Mouse (Mus musculus) testis, postnatal 10 days (tissue): Measurements from ENCODE around the gene Tut7.
A peak's percentile ranks its signal among the peaks of the same experiment; 100 is the strongest.
"Not testable (repeated sequence)": the region's sequence is repeated elsewhere in the genome, so short reads cannot be mapped to it uniquely, and the experiment has no call there.

Experiments used
- DNase-seq: peaks from one replicate; pipeline ENCODE4 v3.0.0; 2021; ENCODE audit warnings: low spot score

Gene Tut7

GRCm38 (mm10) chr13:59822507-59823462 is at the start of gene Tut7:
TSS of gene Tut7 (minus strand) at chr13:59823147.
- DNase-seq, result peak; percentile 95

- DNase-seq, result no peak
Observed at GRCm38 (mm10) chr13:59872446-59872845, 49.5 kb upstream of the Tut7 start.

- no peak for DNase-seq
Observed at GRCm38 (mm10) chr13:59870004-59870403, 47.1 kb upstream of the Tut7 start.

- DNase-seq, result no peak
Observed at GRCm38 (mm10) chr13:59868011-59868649, 45.2 kb upstream of the Tut7 start.

GRCm38 (mm10) chr13:59867103-59867502 is 44.2 kb upstream of the Tut7 start:
- peak; percentile 54 for DNase-seq

- DNase-seq, result no peak
Observed at GRCm38 (mm10) chr13:59859515-59859914, 36.6 kb upstream of the Tut7 start.

GRCm38 (mm10) chr13:59856286-59857070 is 33.5 kb upstream of the Tut7 start:
- peak; percentile 80 for DNase-seq

- DNase-seq, result peak; percentile 46
Observed at GRCm38 (mm10) chr13:59853471-59853870, 30.5 kb upstream of the Tut7 start.

- DNase-seq, result no peak
Observed at GRCm38 (mm10) chr13:59850373-59850772, 27.4 kb upstream of the Tut7 start.

- DNase-seq, result no peak
Observed at GRCm38 (mm10) chr13:59844661-59845060, 21.7 kb upstream of the Tut7 start.

- no peak for DNase-seq
Observed at GRCm38 (mm10) chr13:59843976-59844375, 21.0 kb upstream of the Tut7 start.

GRCm38 (mm10) chr13:59842226-59843210 is 19.6 kb upstream of the Tut7 start:
- peak; percentile 92 for DNase-seq

GRCm38 (mm10) chr13:59841761-59842160 is 18.8 kb upstream of the Tut7 start:
- not testable (repeated sequence) for DNase-seq

- DNase-seq, result peak; percentile 79
Observed at GRCm38 (mm10) chr13:59840429-59841169, 17.7 kb upstream of the Tut7 start.

- DNase-seq, result no peak
Observed at GRCm38 (mm10) chr13:59839356-59839755, 16.4 kb upstream of the Tut7 start.

GRCm38 (mm10) chr13:59838464-59838863 is 15.5 kb upstream of the Tut7 start:
- no peak for DNase-seq

- no peak for DNase-seq
Observed at GRCm38 (mm10) chr13:59836811-59837210, 13.9 kb upstream of the Tut7 start.

GRCm38 (mm10) chr13:59836101-59836798 is 13.3 kb upstream of the Tut7 start:
- DNase-seq, result no peak

- no peak for DNase-seq
Observed at GRCm38 (mm10) chr13:59834786-59835452, 12.0 kb upstream of the Tut7 start.
